Mouse (Mus musculus): ENCODE results near the gene Gm20905. TPM values are rescaled to one million over a fixed set of nuclear protein-coding genes. Genes with fewer than 3 reads are reported as not detected.
"Not testable (repeated sequence)": the region's sequence is repeated elsewhere in the genome, so short reads cannot be mapped to it uniquely, and the experiment has no call there.

Gene Gm20905
- not detected in 2 replicates for polyA plus RNA-seq (2012; rRNA removed)

DNA sequence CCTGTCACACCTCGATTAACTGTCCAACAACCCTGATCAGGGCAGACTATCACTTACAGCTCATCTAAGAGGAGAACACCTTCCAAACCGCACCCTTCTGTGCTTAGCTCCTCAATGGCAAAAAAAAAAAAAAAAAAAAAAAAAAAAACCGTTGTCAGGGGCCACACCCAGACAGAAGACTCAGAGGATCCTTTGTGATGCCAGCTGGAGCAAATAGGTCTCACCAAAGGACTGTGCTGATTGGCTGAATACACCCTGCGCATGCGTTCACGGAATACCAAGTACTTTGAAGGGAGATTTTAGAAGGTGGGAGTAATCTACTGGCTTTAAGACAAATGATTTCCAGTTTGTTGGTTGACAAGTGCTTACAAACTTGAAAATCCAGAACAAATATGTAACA, at the start of gene Gm20905:
Gene Gm20905 (minus strand): TSS at position 101 of the 400 bp plus-strand sequence.
- not testable (repeated sequence) for DNase-seq (ENCODE audit: low read depth)

Data from gonadal fat pad, adult 2 months (tissue).